Mouse (Mus musculus) central nervous system, embryonic 18 days (tissue): ENCODE results near the gene Gpr180. TPM values are rescaled to one million over a fixed set of nuclear protein-coding genes. Genes with fewer than 3 reads are reported as not detected.

Source experiments
- polyA plus RNA-seq: library from polyadenylated mRNA; depleted of rRNA; stranded (reverse); fragments of >200 nt; gene quantifications from 2 replicates; pipeline ENCODE4 v1.2.3, GENCODE M21; 2012; rRNA removed

Gene Gpr180
- 26.2 and 31.2 TPM in 2 replicates for polyA plus RNA-seq

DNA sequence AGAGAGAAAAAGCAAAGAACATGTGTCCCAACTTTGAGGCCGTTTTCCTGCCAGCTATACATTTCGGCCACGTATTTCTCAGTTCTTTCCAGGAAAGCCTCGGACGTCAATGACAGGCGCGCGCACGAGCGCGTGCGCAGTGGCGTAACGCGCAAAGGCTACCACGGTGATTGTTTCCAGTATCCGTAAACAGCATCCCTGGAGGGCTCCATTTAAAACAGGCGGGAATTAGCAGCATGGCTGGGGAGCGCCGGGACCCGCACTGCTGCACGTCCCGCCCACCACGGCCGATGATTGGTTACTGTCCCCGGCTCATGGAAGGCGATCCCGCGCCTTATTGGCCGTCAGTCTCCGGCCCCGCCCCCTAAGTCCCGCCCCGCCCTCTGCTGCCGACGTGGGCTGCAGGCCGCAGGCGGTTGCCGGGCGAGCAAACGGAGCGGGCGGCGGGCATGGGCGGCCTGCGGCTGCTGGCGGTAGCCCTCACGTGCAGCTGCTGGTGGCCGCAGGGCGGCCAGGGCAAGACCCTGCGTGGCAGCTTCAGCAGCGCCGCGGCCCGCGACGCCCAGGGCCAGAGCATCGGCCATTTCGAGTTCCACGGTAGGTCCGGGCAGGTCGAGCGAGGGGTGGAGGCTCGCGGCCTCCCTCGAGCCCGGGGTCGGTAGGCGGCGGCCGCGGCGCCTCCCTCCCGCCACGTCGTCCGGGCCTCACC lies at the start of gene Gpr180:
TSS of gene Gpr180 (plus strand) at position 415 of the 709 bp plus-strand sequence.

DNA sequence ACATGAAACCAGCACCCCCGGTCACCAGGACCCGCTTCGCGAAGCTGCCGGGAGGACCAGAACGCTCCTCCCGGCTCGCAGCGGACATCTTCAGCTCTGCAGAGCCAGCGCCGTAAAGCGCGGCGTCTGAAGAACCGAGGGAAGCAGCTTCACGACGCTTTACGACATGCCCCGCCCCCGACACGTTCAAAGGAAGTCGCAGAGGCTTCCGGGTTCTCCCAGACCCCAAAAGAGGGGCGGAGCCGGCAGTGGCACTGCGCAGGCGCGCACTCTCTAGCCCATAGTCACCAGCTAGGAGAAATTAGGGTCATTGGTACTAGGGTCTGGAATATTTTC lies 4.3 kb upstream of the Gpr180 start, which contains the start of gene Tgds:
TSS of gene Tgds (minus strand) at position 114 of the 336 bp plus-strand sequence.

Other genes starting within 250 kb of the Gpr180 start
- gene Dct, start 84.9 kb upstream of the Gpr180 start, polyA plus RNA-seq, result 0.72 and 1.1 TPM in 2 replicates
- gene Tgds, start 4.4 kb upstream of the Gpr180 start, polyA plus RNA-seq, result 16.5 and 18.3 TPM in 2 replicates
- gene Sox21, start 99.9 kb downstream of the Gpr180 start, polyA plus RNA-seq, result 11.3 TPM in 2 replicates
- not detected in 2 replicates for gene Gm9376, start 129.8 kb downstream of the Gpr180 start, polyA plus RNA-seq